ENCODE assay signal across 8 mouse cellular contexts in the genomic region with DNA sequence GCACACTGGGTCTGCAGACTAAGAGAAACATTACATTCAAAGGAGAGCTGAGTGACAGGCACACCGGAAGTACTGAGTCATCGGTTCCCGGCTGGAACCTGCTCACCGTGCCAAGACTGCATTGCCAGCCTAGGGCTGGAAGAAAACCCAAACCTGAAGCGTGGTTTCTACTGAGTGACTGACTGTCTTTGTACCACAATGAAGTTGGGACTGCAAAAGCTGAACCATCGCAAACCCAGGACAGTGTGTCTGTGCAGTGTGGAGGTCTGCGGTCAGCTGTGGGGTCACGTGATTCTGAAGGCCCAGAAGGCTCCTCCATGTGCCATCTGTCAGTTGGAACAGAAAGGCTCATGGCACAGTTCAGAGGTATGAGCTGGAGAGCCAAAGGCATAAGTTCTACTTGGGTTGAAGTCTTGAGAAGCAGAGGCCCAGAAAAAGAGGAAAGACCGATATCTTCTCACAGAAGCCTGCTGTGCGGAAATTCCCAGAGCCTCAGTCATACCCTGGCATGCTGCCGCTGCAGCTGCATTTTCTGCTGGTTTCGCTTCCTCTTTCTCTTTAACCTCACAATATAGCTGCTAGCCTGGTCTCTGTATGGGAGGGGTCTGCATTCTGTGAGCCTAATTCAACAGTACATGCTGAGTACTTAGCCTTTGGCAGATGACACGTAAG. TPM values are rescaled to one million over a fixed set of nuclear protein-coding genes. Genes with fewer than 3 reads are reported as not detected.
DNase-seq lines count a peak whose midpoint lies in the region; ATAC-seq and TF ChIP-seq lines count a peak whose summit lies in the region.

No protein-coding gene starts in this region.

- no peak for TF ChIP-seq POLR2A in myocyte (IDR thresholded peaks at IDR 0.05; ENCODE audit: insufficient read length, low read depth)

- ATAC-seq in heart, embryonic 12.5 days (ENCODE audit: insufficient number of reproducible peaks, low FRiP score): peak; percentile 48; the same call in 1 of the 2 replicates

- H3K36me3 ChIP-seq in heart, embryonic 12.5 days: no peaks in the 10 kb centered on the region
- H3K36me3 ChIP-seq in myocyte (ENCODE audit: control insufficient read depth, insufficient read depth): no peaks in the 10 kb centered on the region

- intact Hi-C loops in left cerebral cortex, postnatal 14 days (cut with DNase I): no loop called here

- no peaks in the 10 kb centered on the region for H3K27me3 ChIP-seq in heart, embryonic 12.5 days (replicated peaks)
- no peaks in the 10 kb centered on the region for H3K27me3 ChIP-seq in myocyte (ENCODE audit: control insufficient read depth, insufficient read depth, insufficient read length)

- H3K79me2 ChIP-seq in myocyte (ENCODE audit: control insufficient read depth, insufficient read depth): no peaks in the 10 kb centered on the region

- no peaks in the 10 kb centered on the region for H3K9me3 ChIP-seq in heart, embryonic 12.5 days (replicated peaks)

- H3K27ac ChIP-seq in heart, embryonic 12.5 days (ENCODE audit: poor library complexity, severe bottlenecking): 0 out of 2 replicates have a peak overlapping the region, but pooled peaks have one; percentile 38

- peak; percentile 60 for DNase-seq in urinary bladder, postnatal 14 days (ENCODE audit: low spot score)
- DNase-seq in urinary bladder, adult 2 months (ENCODE audit: low spot score): no peak
- peak; percentile 80 for DNase-seq in cerebellum, adult 11-12 months
- DNase-seq in left cerebral cortex, postnatal 14 days (ENCODE audit: low spot score in 2 of 2): peak; percentile 54 to 71
- peak; percentile 73 for DNase-seq in thymus, postnatal 25 days
- no peak for DNase-seq in embryo, embryonic 10 days (ENCODE audit: low spot score)

- no peak overlapping the region for H3ac ChIP-seq in myocyte (ENCODE audit: control insufficient read depth, insufficient read length)

- H3K4me3 ChIP-seq in heart, embryonic 12.5 days: no peak overlapping the region
- H3K4me3 ChIP-seq in myocyte: no peak overlapping the region

- H3K4me1 ChIP-seq in heart, embryonic 12.5 days (replicated peaks): peaks cover 6% of the 10 kb centered on the region

- no peak overlapping the region for H3K9ac ChIP-seq in heart, embryonic 12.5 days

- 67% methylated on average over 13 of the region's 13 CpGs for WGBS in heart, embryonic 12.5 days

- H3K4me2 ChIP-seq in heart, embryonic 12.5 days: no peak overlapping the region
- peak overlapping the region; percentile 89 for H3K4me2 ChIP-seq in myocyte (ENCODE audit: low read depth)

TF ChIP-seq in myocyte, 11 proteins besides CTCF, POLR2A, EP300 and RAD21:
- TF ChIP-seq USF1 (IDR thresholded peaks at IDR 0.05; ENCODE audit: low read depth) (peak; percentile 71), SRF (IDR thresholded peaks at IDR 0.05; ENCODE audit: control insufficient read depth, insufficient read length, low read depth) (no peak)

RNA-seq across cellular contexts. Expression of gene Mgat4a, which starts 45.1 kb away (rescaled TPM):
- polyA plus RNA-seq in urinary bladder, adult 2 months (2012; rRNA removed): 33.1 and 33.4 TPM in 2 replicates
- polyA plus RNA-seq in heart, embryonic 12.5 days (2016; fragmentation: Nextera tagmentation; extraction: Ambion mirVana): 3.6 and 3.9 TPM in 2 replicates
- total RNA-seq in left cerebral cortex, postnatal 14 days (2021): 10 to 100 TPM; 24.9 to 30.3 TPM
- polyA plus RNA-seq in myocyte (2012; fragmentation: generic; extraction: Trizol): 0.01 TPM

Comparison
In these comparisons a context has a peak if more than half of its experiments do, and no peak if none do; other contexts are left out.
1. DNase-seq: peak in urinary bladder, postnatal 14 days (single experiment), cerebellum, adult 11-12 months (single experiment), left cerebral cortex, postnatal 14 days (2 of 2) and thymus, postnatal 25 days (single experiment); none in urinary bladder, adult 2 months (single experiment) and embryo, embryonic 10 days (single experiment).